Mouse (Mus musculus): Measurements from ENCODE around the gene Vmn2r94. TPM values are rescaled to one million over a fixed set of nuclear protein-coding genes. Genes with fewer than 3 reads are reported as not detected.

Vmn2r94 gene
- not detected in 2 replicates for polyA plus RNA-seq (2014; fragmentation: Nextera tagmentation; extraction: Ambion mirVana)

DNA sequence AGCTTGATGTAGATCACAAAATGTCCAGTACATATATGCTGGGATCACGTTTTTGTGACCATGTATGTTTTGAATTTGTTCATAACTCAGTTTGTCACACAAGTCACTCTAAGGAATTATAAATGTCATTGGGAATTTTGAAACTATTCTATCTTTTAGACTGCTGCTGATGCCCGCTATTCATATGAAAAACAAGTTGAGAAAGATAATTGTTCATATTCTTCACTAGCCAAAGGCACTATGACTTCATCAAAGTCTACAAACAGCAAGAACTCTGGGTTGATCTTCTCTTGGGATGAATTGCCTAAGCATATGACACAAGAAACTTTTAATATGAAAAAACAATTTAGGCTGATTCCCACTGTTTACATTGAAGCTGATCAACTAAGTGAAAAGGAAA lies at the start of gene Vmn2r94:
Vmn2r94 (minus strand) TSS at position 101 of the 400 bp plus-strand sequence.
- no peak within 1 kb of the TSS for H3K9ac ChIP-seq (ENCODE audit: low read depth, low read length)
- H3K27me3 ChIP-seq (ENCODE audit: control insufficient read depth, insufficient read depth, low read length), result no peaks in the 10 kb centered on the region
- no peak within 1 kb of the TSS for H3K27ac ChIP-seq (ENCODE audit: low read depth, low read length)
- 58% methylated on average over 2 of the region's 2 CpGs for WGBS (ENCODE audit: insufficient replicate concordance)
- no peak within 1 kb of the TSS for H3K4me2 ChIP-seq
- no peaks in the 10 kb centered on the region for H3K4me1 ChIP-seq (ENCODE audit: control insufficient read depth, insufficient read depth, low read length)
- no peak within 1 kb of the TSS for H3K4me3 ChIP-seq (ENCODE audit: low read depth, low read length)
- ATAC-seq (replicated peaks; ENCODE audit: insufficient number of reproducible peaks, low FRiP score, low TSS enrichment), result no peak
- H3K36me3 ChIP-seq (ENCODE audit: control insufficient read depth, insufficient read depth, low read length), result no peaks in the 10 kb centered on the region
- H3K9me3 ChIP-seq (replicated peaks; ENCODE audit: control insufficient read depth, low read length), result 0 out of 2 replicates have a peak, but pooled peaks cover 2% of the 10 kb centered on the region

GRCm38 (mm10) chr17:18323031-18323430 lies 45.5 kb upstream of the Vmn2r94 start:
- WGBS (ENCODE audit: insufficient replicate concordance), result 73% methylated on average over 2 of the region's 2 CpGs
- no peaks in the 10 kb centered on the region for H3K4me1 ChIP-seq (ENCODE audit: control insufficient read depth, insufficient read depth, low read length)
- H3K36me3 ChIP-seq (ENCODE audit: control insufficient read depth, insufficient read depth, low read length), result no peaks in the 10 kb centered on the region
- H3K4me2 ChIP-seq, result no peak overlapping the region
- H3K4me3 ChIP-seq (ENCODE audit: low read depth, low read length), result no peak overlapping the region
- H3K9ac ChIP-seq (ENCODE audit: low read depth, low read length), result no peak overlapping the region
- H3K9me3 ChIP-seq (replicated peaks; ENCODE audit: control insufficient read depth, low read length), result peaks cover 9% of the 10 kb centered on the region; the same call in 1 of the 2 replicates
- no peaks in the 10 kb centered on the region for H3K27me3 ChIP-seq (ENCODE audit: control insufficient read depth, insufficient read depth, low read length)
- no peak overlapping the region for H3K27ac ChIP-seq (ENCODE audit: low read depth, low read length)
- no peak for ATAC-seq (replicated peaks; ENCODE audit: insufficient number of reproducible peaks, low FRiP score, low TSS enrichment)

DNA sequence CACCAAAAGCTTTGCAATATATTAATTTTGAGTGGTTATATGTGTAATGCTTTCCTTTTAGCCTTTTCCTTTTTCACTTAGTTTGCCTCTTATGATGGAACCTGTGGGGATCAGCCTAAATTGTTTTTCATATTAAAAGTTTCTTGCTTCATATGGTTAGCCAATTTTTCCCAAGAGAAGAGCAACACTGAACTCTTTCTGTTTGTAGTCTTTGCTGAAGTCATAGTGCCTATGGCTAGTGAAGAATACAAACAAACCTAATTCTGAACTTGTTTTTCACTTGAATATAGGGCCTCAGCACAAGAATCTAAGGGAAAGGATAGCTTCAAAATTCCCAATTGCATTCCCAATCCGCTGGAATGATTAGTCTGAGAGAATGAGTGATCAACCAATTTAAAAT lies 20.2 kb upstream of the Vmn2r94 start, which contains the start of gene Vmn2r93:
Vmn2r93 (plus strand) TSS at position 301 of the 400 bp plus-strand sequence.
- no peak for ATAC-seq (replicated peaks; ENCODE audit: insufficient number of reproducible peaks, low FRiP score, low TSS enrichment)
- Histone ChIP-seq H3K9me3 (replicated peaks; ENCODE audit: control insufficient read depth, low read length) (0 out of 2 replicates have a peak, but pooled peaks cover 2% of the 10 kb centered on the region), H3K27me3 (ENCODE audit: control insufficient read depth, insufficient read depth, low read length) (no peaks in the 10 kb centered on the region), H3K4me1 (ENCODE audit: control insufficient read depth, insufficient read depth, low read length) (no peaks in the 10 kb centered on the region), H3K36me3 (ENCODE audit: control insufficient read depth, insufficient read depth, low read length) (no peaks in the 10 kb centered on the region), H3K4me3 (ENCODE audit: low read depth, low read length) (no peak within 1 kb of the TSS), H3K4me2 (no peak within 1 kb of the TSS), H3K9ac (ENCODE audit: low read depth, low read length) (no peak within 1 kb of the TSS), H3K27ac (ENCODE audit: low read depth, low read length) (no peak within 1 kb of the TSS)
- WGBS (ENCODE audit: insufficient replicate concordance), result 39% methylated on average over 1 of the region's 1 CpGs

- Histone ChIP-seq H3K36me3 (ENCODE audit: control insufficient read depth, insufficient read depth, low read length) (no peaks in the 10 kb centered on the region), H3K27me3 (ENCODE audit: control insufficient read depth, insufficient read depth, low read length) (no peaks in the 10 kb centered on the region), H3K4me2 (no peak overlapping the region), H3K27ac (ENCODE audit: low read depth, low read length) (no peak overlapping the region), H3K4me1 (ENCODE audit: control insufficient read depth, insufficient read depth, low read length) (no peaks in the 10 kb centered on the region), H3K4me3 (ENCODE audit: low read depth, low read length) (no peak overlapping the region), H3K9ac (ENCODE audit: low read depth, low read length) (no peak overlapping the region), H3K9me3 (replicated peaks; ENCODE audit: control insufficient read depth, low read length) (peaks cover 3% of the 10 kb centered on the region)
- ATAC-seq (replicated peaks; ENCODE audit: insufficient number of reproducible peaks, low FRiP score, low TSS enrichment), result no peak
- 77% methylated on average over 13 of the region's 14 CpGs for WGBS (ENCODE audit: insufficient replicate concordance)
Measured at GRCm38 (mm10) chr17:18236931-18237330, 40.6 kb downstream of the Vmn2r94 start.

GRCm38 (mm10) chr17:18231996-18232395 lies 45.6 kb downstream of the Vmn2r94 start:
- Histone ChIP-seq H3K4me1 (ENCODE audit: control insufficient read depth, insufficient read depth, low read length) (no peaks in the 10 kb centered on the region), H3K9me3 (replicated peaks; ENCODE audit: control insufficient read depth, low read length) (peaks cover 2% of the 10 kb centered on the region), H3K36me3 (ENCODE audit: control insufficient read depth, insufficient read depth, low read length) (no peaks in the 10 kb centered on the region), H3K4me2 (no peak overlapping the region), H3K27me3 (ENCODE audit: control insufficient read depth, insufficient read depth, low read length) (no peaks in the 10 kb centered on the region), H3K9ac (ENCODE audit: low read depth, low read length) (no peak overlapping the region), H3K4me3 (ENCODE audit: low read depth, low read length) (no peak overlapping the region), H3K27ac (ENCODE audit: low read depth, low read length) (no peak overlapping the region)
- ATAC-seq (replicated peaks; ENCODE audit: insufficient number of reproducible peaks, low FRiP score, low TSS enrichment), result no peak
- WGBS (ENCODE audit: insufficient replicate concordance), result 64% methylated on average over 2 of the region's 2 CpGs

DNA sequence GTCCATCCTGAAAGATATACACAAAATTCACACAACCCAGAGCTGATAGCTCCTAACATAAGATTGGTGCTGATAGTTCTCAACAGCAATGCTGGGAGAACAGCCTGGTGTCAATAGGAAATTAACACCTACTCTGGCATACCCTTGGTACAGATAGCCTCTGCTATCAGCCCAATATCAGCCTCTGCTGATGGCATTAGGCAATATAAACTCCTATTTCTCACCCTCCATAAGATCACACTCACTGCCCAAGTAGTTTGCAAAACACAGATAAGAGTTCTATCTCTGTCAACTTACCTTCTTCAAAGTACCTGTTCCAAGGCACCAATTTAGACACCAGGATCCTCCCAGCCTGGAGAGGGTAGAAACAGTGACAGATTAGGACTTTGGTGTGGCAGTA lies 56.3 kb downstream of the Vmn2r94 start:
- Histone ChIP-seq H3K36me3 (ENCODE audit: control insufficient read depth, insufficient read depth, low read length) (no peaks in the 10 kb centered on the region), H3K4me2 (no peak overlapping the region), H3K4me3 (ENCODE audit: low read depth, low read length) (no peak overlapping the region), H3K9ac (ENCODE audit: low read depth, low read length) (no peak overlapping the region), H3K9me3 (replicated peaks; ENCODE audit: control insufficient read depth, low read length) (peaks cover 5% of the 10 kb centered on the region; the same call in 1 of the 2 replicates), H3K4me1 (ENCODE audit: control insufficient read depth, insufficient read depth, low read length) (no peaks in the 10 kb centered on the region), H3K27ac (ENCODE audit: low read depth, low read length) (no peak overlapping the region), H3K27me3 (ENCODE audit: control insufficient read depth, insufficient read depth, low read length) (no peaks in the 10 kb centered on the region)
- ATAC-seq (replicated peaks; ENCODE audit: insufficient number of reproducible peaks, low FRiP score, low TSS enrichment), result no peak

Other genes starting within 250 kb of the Vmn2r94 start
- not detected in 2 replicates for gene Vmn2r124, start 228.3 kb downstream of the Vmn2r94 start, polyA plus RNA-seq (2014; fragmentation: Nextera tagmentation; extraction: Ambion mirVana)
- gene Vmn2r91, start 192.7 kb downstream of the Vmn2r94 start, polyA plus RNA-seq (2014; fragmentation: Nextera tagmentation; extraction: Ambion mirVana), result not detected in 2 replicates
- not detected in 2 replicates for gene Vmn2r92, start 125.9 kb downstream of the Vmn2r94 start, polyA plus RNA-seq (2014; fragmentation: Nextera tagmentation; extraction: Ambion mirVana)
- not detected in 2 replicates for gene Vmn2r93, start 20.3 kb upstream of the Vmn2r94 start, polyA plus RNA-seq (2014; fragmentation: Nextera tagmentation; extraction: Ambion mirVana)
- not detected in 2 replicates for gene Vmn2r95, start 146.3 kb upstream of the Vmn2r94 start, polyA plus RNA-seq (2014; fragmentation: Nextera tagmentation; extraction: Ambion mirVana)

All from heart, embryonic 11.5 days (tissue).